Mouse (Mus musculus) megakaryocyte, embryonic 14.5 days (primary cell): Measurements from ENCODE around the gene Dgkh.

ENCODE experiments used
- FLI1 ChIP-seq: IDR thresholded peaks from 2 replicates; pipeline ENCODE4 v1.6.1; 2012; ENCODE audit warnings: low read length, inconsistent platforms, mixed read lengths
- GATA1 ChIP-seq: IDR thresholded peaks from 3 replicates; pipeline ENCODE4 v1.6.1; 2012; ENCODE audit warnings: mixed read lengths, low read length, inconsistent platforms, borderline replicate concordance

GRCm38 (mm10) chr14:78592965-78593364 lies 139.6 kb downstream of the Dgkh start:
- TF ChIP-seq GATA1 (no peak), FLI1 (no peak)
